Comparison of ENCODE assay signal across 9 mouse cellular contexts in genomic region chr2:52499849-52500262, GRCm38 (mm10).
DNase-seq lines count a peak whose midpoint lies in the region; ATAC-seq and TF ChIP-seq lines count a peak whose summit lies in the region.
"Had no signal": no experiment of that assay in that cellular context is flagged by ENCODE, and none has a peak within 500 bp of the region (broad histone marks: within the 10 kb centered on the region; RNA-seq: fewer than 3 reads in every experiment).

No protein-coding gene starts in this region.

- no peak overlapping the region for H3K4me2 ChIP-seq in heart, postnatal 0 days (ENCODE audit: low read depth, low read length)
- H3K4me2 ChIP-seq in heart, embryonic 11.5 days = no peak overlapping the region
- no peak overlapping the region for H3K4me2 ChIP-seq in stomach, embryonic 16.5 days (ENCODE audit: low read depth, low read length)
- no peak overlapping the region for H3K4me2 ChIP-seq in intestine, postnatal 0 days (replicated peaks; ENCODE audit: low read depth)

- no peaks in the 10 kb centered on the region for H3K36me3 ChIP-seq in heart, postnatal 0 days (replicated peaks; ENCODE audit: control insufficient read depth, insufficient read depth, low read length)
- no peaks in the 10 kb centered on the region for H3K36me3 ChIP-seq in heart, embryonic 11.5 days (ENCODE audit: control insufficient read depth, insufficient read depth, low read length)
- no peaks in the 10 kb centered on the region for H3K36me3 ChIP-seq in stomach, embryonic 16.5 days (ENCODE audit: control insufficient read depth, insufficient read depth, low read length)
- no peaks in the 10 kb centered on the region for H3K36me3 ChIP-seq in intestine, postnatal 0 days (ENCODE audit: control insufficient read depth, insufficient read depth)

- no peak overlapping the region for H3K9ac ChIP-seq in heart, postnatal 0 days (replicated peaks; ENCODE audit: low read depth, low read length)
- no peak overlapping the region for H3K9ac ChIP-seq in heart, embryonic 11.5 days (ENCODE audit: low read depth, low read length)
- H3K9ac ChIP-seq in stomach, embryonic 16.5 days (ENCODE audit: low read length) = no peak overlapping the region
- no peak overlapping the region for H3K9ac ChIP-seq in intestine, postnatal 0 days (ENCODE audit: low read depth, low read length)

- TF ChIP-seq CTCF in heart, postnatal 0 days (IDR thresholded peaks at IDR 0.05; ENCODE audit: low read depth) = no peak
- TF ChIP-seq CTCF in layer of hippocampus, adult 2 months (conservative IDR thresholded peaks at IDR 0.05) = no peak
- TF ChIP-seq CTCF in intestine, postnatal 0 days (IDR thresholded peaks at IDR 0.05; ENCODE audit: low read depth) = no peak

- 0 out of 2 replicates have a peak, but pooled peaks have one; percentile 39 for ATAC-seq in heart, postnatal 0 days (ENCODE audit: insufficient read depth, low read depth)
- no peak for ATAC-seq in heart, embryonic 11.5 days (replicated peaks; ENCODE audit: insufficient number of reproducible peaks, low FRiP score, low TSS enrichment)
- peak; percentile 44; the same call in 1 of the 2 replicates for ATAC-seq in stomach, embryonic 16.5 days (ENCODE audit: insufficient read depth, low FRiP score)
- no peak for ATAC-seq in intestine, postnatal 0 days

- no peak overlapping the region for H3K27ac ChIP-seq in heart, postnatal 0 days (ENCODE audit: low read depth)
- no peak overlapping the region for H3K27ac ChIP-seq in heart, embryonic 11.5 days (ENCODE audit: low read depth, low read length)
- peak overlapping the region; percentile 85 for H3K27ac ChIP-seq in layer of hippocampus, adult 2 months
- no peak overlapping the region for H3K27ac ChIP-seq in stomach, embryonic 16.5 days (ENCODE audit: low read length)
- no peak overlapping the region for H3K27ac ChIP-seq in intestine, postnatal 0 days (ENCODE audit: low read depth, low read length)

- no peaks in the 10 kb centered on the region for H3K9me3 ChIP-seq in heart, postnatal 0 days (replicated peaks; ENCODE audit: control insufficient read depth, low read length)
- H3K9me3 ChIP-seq in heart, embryonic 11.5 days (replicated peaks; ENCODE audit: control insufficient read depth, low read length) = no peaks in the 10 kb centered on the region
- H3K9me3 ChIP-seq in stomach, embryonic 16.5 days (replicated peaks; ENCODE audit: control insufficient read depth, low read length) = no peaks in the 10 kb centered on the region
- H3K9me3 ChIP-seq in intestine, postnatal 0 days (ENCODE audit: control insufficient read depth) = no peaks in the 10 kb centered on the region

- no peak for TF ChIP-seq EP300 in heart, postnatal 0 days (IDR thresholded peaks at IDR 0.05; ENCODE audit: low read depth)

- no peak overlapping the region for H3K4me3 ChIP-seq in heart, postnatal 0 days (ENCODE audit: low read depth, low read length)
- H3K4me3 ChIP-seq in heart, embryonic 11.5 days (ENCODE audit: low read depth, low read length) = no peak overlapping the region
- H3K4me3 ChIP-seq in layer of hippocampus, adult 2 months = no peak overlapping the region
- no peak overlapping the region for H3K4me3 ChIP-seq in stomach, embryonic 16.5 days (replicated peaks; ENCODE audit: low read length)
- H3K4me3 ChIP-seq in intestine, postnatal 0 days (ENCODE audit: low read depth, low read length) = no peak overlapping the region

- peaks cover 12% of the 10 kb centered on the region; the same call in 1 of the 2 replicates for H3K4me1 ChIP-seq in heart, postnatal 0 days (ENCODE audit: control insufficient read depth, insufficient read depth)
- no peaks in the 10 kb centered on the region for H3K4me1 ChIP-seq in heart, embryonic 11.5 days (ENCODE audit: control insufficient read depth, insufficient read depth, low read length)
- H3K4me1 ChIP-seq in stomach, embryonic 16.5 days (ENCODE audit: control insufficient read depth, insufficient read depth, low read length) = peaks cover 3% of the 10 kb centered on the region; the same call in 1 of the 2 replicates
- no peaks in the 10 kb centered on the region for H3K4me1 ChIP-seq in intestine, postnatal 0 days (replicated peaks; ENCODE audit: control insufficient read depth, insufficient read depth, low read length)

- H3K27me3 ChIP-seq in heart, postnatal 0 days (ENCODE audit: control insufficient read depth, insufficient read depth, low read length) = no peaks in the 10 kb centered on the region
- H3K27me3 ChIP-seq in heart, embryonic 11.5 days (ENCODE audit: control insufficient read depth, insufficient read depth, low read length) = no peaks in the 10 kb centered on the region
- no peaks in the 10 kb centered on the region for H3K27me3 ChIP-seq in stomach, embryonic 16.5 days (ENCODE audit: control insufficient read depth, insufficient read depth, low read length)
- H3K27me3 ChIP-seq in intestine, postnatal 0 days (replicated peaks; ENCODE audit: control insufficient read depth, insufficient read depth, low read length) = no peaks in the 10 kb centered on the region

- WGBS in heart, postnatal 0 days = 59% methylated on average over 6 of the region's 6 CpGs
- WGBS in heart, embryonic 11.5 days (ENCODE audit: insufficient replicate concordance) = 79% methylated on average over 6 of the region's 6 CpGs
- WGBS in stomach, embryonic 16.5 days = 53% methylated on average over 6 of the region's 6 CpGs
- 67% methylated on average over 6 of the region's 6 CpGs for WGBS in intestine, postnatal 0 days

- DNase-seq in heart, postnatal 0 days (ENCODE audit: low spot score) = no peak
- peak; percentile 45 to 63 for DNase-seq in right cerebral cortex, adult 2 months (ENCODE audit: low spot score in 2 of 2)
- no peak for DNase-seq in right cerebral cortex, postnatal 4 days
- peak in 1 of 2 experiments; percentile 50 for DNase-seq in layer of hippocampus, adult 2 months (ENCODE audit: low spot score in 2 of 2)
- no peak for DNase-seq in ovary, postnatal 14 days (ENCODE audit: low spot score)
- DNase-seq: lung, adult 18-20 months had no signal

Comparison
In these comparisons a context has a peak if more than half of its experiments do, and no peak if none do; other contexts are left out.
1. ATAC-seq: peak in heart, postnatal 0 days (single experiment) and stomach, embryonic 16.5 days (single experiment); none in heart, embryonic 11.5 days (single experiment) and intestine, postnatal 0 days (single experiment).
2. DNase-seq: peak in right cerebral cortex, adult 2 months (2 of 2); none in heart, postnatal 0 days (single experiment), right cerebral cortex, postnatal 4 days (single experiment) and ovary, postnatal 14 days (single experiment).